Comparison of ENCODE assay signal across 8 mouse cellular contexts in genomic region chr4:88017452-88018350, GRCm38 (mm10). TPM values are rescaled to one million over a fixed set of nuclear protein-coding genes. Genes with fewer than 3 reads are reported as not detected.
DNase-seq lines count a peak whose midpoint lies in the region; ATAC-seq and TF ChIP-seq lines count a peak whose summit lies in the region.

No protein-coding gene starts in this region.

- peaks cover 54% of the 10 kb centered on the region for H3K4me1 ChIP-seq in hindbrain, embryonic 13.5 days (replicated peaks)
- H3K4me1 ChIP-seq in limb, embryonic 14.5 days (ENCODE audit: control insufficient read depth, insufficient read depth, low read length): peaks cover 26% of the 10 kb centered on the region
- H3K4me1 ChIP-seq in stomach, embryonic 14.5 days (ENCODE audit: control insufficient read depth, insufficient read depth, low read length): peaks cover 15% of the 10 kb centered on the region; the same call in 1 of the 2 replicates

- H3K4me2 ChIP-seq in hindbrain, embryonic 13.5 days: peak overlapping the region; percentile 41
- H3K4me2 ChIP-seq in limb, embryonic 14.5 days (replicated peaks; ENCODE audit: low read depth, low read length, severe bottlenecking): peak overlapping the region; percentile 16
- H3K4me2 ChIP-seq in stomach, embryonic 14.5 days (replicated peaks; ENCODE audit: low read depth, low read length): peak overlapping the region; percentile 23; the same call in 1 of the 2 replicates

- H3K27ac ChIP-seq in hindbrain, embryonic 13.5 days: peak overlapping the region; percentile 50
- H3K27ac ChIP-seq in limb, embryonic 14.5 days (replicated peaks; ENCODE audit: low read depth, low read length): no peak overlapping the region
- no peak overlapping the region for H3K27ac ChIP-seq in stomach, embryonic 14.5 days (ENCODE audit: low read length)

- peak; percentile 44 for DNase-seq in left cerebral cortex, postnatal 4 days
- no peak for DNase-seq in left cerebral cortex, adult 11 months (ENCODE audit: low spot score)
- DNase-seq in limb, embryonic 14.5 days (ENCODE audit: low spot score): no peak
- no peak for DNase-seq in B cell, adult 2 months
- no peak for DNase-seq in layer of hippocampus, adult 9-11 months
- no peak for DNase-seq in left cerebral cortex, postnatal 14 days (ENCODE audit: low spot score in 2 of 2)

- 0 out of 2 replicates have a peak overlapping the region, but pooled peaks have one; percentile 36 for H3K9ac ChIP-seq in hindbrain, embryonic 13.5 days
- H3K9ac ChIP-seq in limb, embryonic 14.5 days (ENCODE audit: low read depth, low read length, severe bottlenecking): no peak overlapping the region
- no peak overlapping the region for H3K9ac ChIP-seq in stomach, embryonic 14.5 days (replicated peaks; ENCODE audit: low read depth, low read length)

- intact Hi-C loops in left cerebral cortex, postnatal 4 days (cut with DNase I): no loop called here
- intact Hi-C loops in left cerebral cortex, postnatal 14 days (cut with DNase I): no loop called here

- no peak for ATAC-seq in hindbrain, embryonic 13.5 days (ENCODE audit: low FRiP score)
- no peak for ATAC-seq in limb, embryonic 14.5 days (ENCODE audit: low FRiP score, low read depth)
- ATAC-seq in stomach, embryonic 14.5 days (ENCODE audit: insufficient number of reproducible peaks, insufficient read depth, low FRiP score, low read depth): no peak

- WGBS in hindbrain, embryonic 13.5 days: 30% methylated on average over 18 of the region's 18 CpGs
- 28% methylated on average over 18 of the region's 18 CpGs for WGBS in limb, embryonic 14.5 days
- WGBS in stomach, embryonic 14.5 days: 33% methylated on average over 18 of the region's 18 CpGs

- peaks cover 6% of the 10 kb centered on the region; the same call in 1 of the 2 replicates for H3K36me3 ChIP-seq in hindbrain, embryonic 13.5 days
- H3K36me3 ChIP-seq in limb, embryonic 14.5 days (ENCODE audit: control insufficient read depth, insufficient read depth, low read length): no peaks in the 10 kb centered on the region
- no peaks in the 10 kb centered on the region for H3K36me3 ChIP-seq in stomach, embryonic 14.5 days (ENCODE audit: control insufficient read depth, insufficient read depth, low read length)

- peak overlapping the region; percentile 4; the same call in 1 of the 2 replicates for H3K4me3 ChIP-seq in hindbrain, embryonic 13.5 days
- no peak overlapping the region for H3K4me3 ChIP-seq in limb, embryonic 14.5 days (replicated peaks; ENCODE audit: low read length)
- no peak overlapping the region for H3K4me3 ChIP-seq in stomach, embryonic 14.5 days (ENCODE audit: low read depth, low read length)

- no peak for TF ChIP-seq POLR2A in limb, embryonic 14.5 days (IDR thresholded peaks at IDR 0.05; ENCODE audit: borderline replicate concordance, extremely low read depth, insufficient read depth, insufficient read length)

- H3K9me3 ChIP-seq in hindbrain, embryonic 13.5 days: no peaks in the 10 kb centered on the region
- H3K9me3 ChIP-seq in limb, embryonic 14.5 days (ENCODE audit: control insufficient read depth, low read length): no peaks in the 10 kb centered on the region
- H3K9me3 ChIP-seq in stomach, embryonic 14.5 days (ENCODE audit: control insufficient read depth, low read depth, low read length): no peaks in the 10 kb centered on the region

- no peaks in the 10 kb centered on the region for H3K27me3 ChIP-seq in hindbrain, embryonic 13.5 days
- no peaks in the 10 kb centered on the region for H3K27me3 ChIP-seq in limb, embryonic 14.5 days (ENCODE audit: control insufficient read depth, insufficient read depth, low read length)
- H3K27me3 ChIP-seq in stomach, embryonic 14.5 days (ENCODE audit: control insufficient read depth, insufficient read depth, low read length): no peaks in the 10 kb centered on the region

RNA-seq across cellular contexts. Expression of gene Mllt3, which starts 15.5 kb away (rescaled TPM):
- total RNA-seq in left cerebral cortex, postnatal 4 days (2021): 10 to 100 TPM; 67.9 to 74.0 TPM
- polyA plus RNA-seq in hindbrain, embryonic 13.5 days (2015; fragmentation: Nextera tagmentation; extraction: Ambion mirVana): 108 and 110 TPM in 2 replicates
- polyA plus RNA-seq in limb, embryonic 14.5 days (2012; rRNA removed): 22.2 and 23.4 TPM in 2 replicates
- 41.3 and 41.6 TPM in 2 replicates for polyA plus RNA-seq in limb, embryonic 14.5 days (2014; fragmentation: Nextera tagmentation; extraction: Ambion mirVana)
- 43.1 and 44.8 TPM in 2 replicates for polyA plus RNA-seq in stomach, embryonic 14.5 days (2014; fragmentation: Nextera tagmentation; extraction: Ambion mirVana)
- 10 to 100 TPM; 33.4 to 41.8 TPM for total RNA-seq in left cerebral cortex, postnatal 14 days (2021)
